Mouse (Mus musculus): ENCODE results near the gene Dagla. TPM values are rescaled to one million over a fixed set of nuclear protein-coding genes. Genes with fewer than 3 reads are reported as not detected.

Dagla gene
- polyA plus RNA-seq, 1 experiment: 5.6 TPM

GRCm38 (mm10) chr19:10271592-10271991 lies 33.1 kb downstream of the Dagla start:
- H3K36me3 ChIP-seq (ENCODE audit: control insufficient read depth, insufficient read depth, low read length): no peaks in the 10 kb centered on the region
- WGBS: 91% methylated on average over 7 of the region's 7 CpGs
- H3K4me1 ChIP-seq (ENCODE audit: control insufficient read depth, insufficient read depth, insufficient read length, low read length): peaks cover 43% of the 10 kb centered on the region
- no peak for TF ChIP-seq CTCF (IDR thresholded peaks at IDR 0.05; ENCODE audit: extremely low read depth, insufficient read length, insufficient replicate concordance, low read depth, low read length)
- no peak for TF ChIP-seq POLR2A (IDR thresholded peaks at IDR 0.05; ENCODE audit: low read depth, low read length)
- no peaks in the 10 kb centered on the region for H3K27me3 ChIP-seq (ENCODE audit: control insufficient read depth, insufficient read depth, low read length)
- H3K27ac ChIP-seq (ENCODE audit: insufficient read depth, low read depth, low read length): no peak overlapping the region
- H3K4me3 ChIP-seq (ENCODE audit: low read depth, low read length): no peak overlapping the region

GRCm38 (mm10) chr19:10270356-10270755 lies 34.3 kb downstream of the Dagla start:
- peaks cover 33% of the 10 kb centered on the region for H3K4me1 ChIP-seq (ENCODE audit: control insufficient read depth, insufficient read depth, insufficient read length, low read length)
- WGBS: 75% methylated on average over 5 of the region's 5 CpGs
- no peaks in the 10 kb centered on the region for H3K36me3 ChIP-seq (ENCODE audit: control insufficient read depth, insufficient read depth, low read length)
- no peaks in the 10 kb centered on the region for H3K27me3 ChIP-seq (ENCODE audit: control insufficient read depth, insufficient read depth, low read length)
- no peak overlapping the region for H3K27ac ChIP-seq (ENCODE audit: insufficient read depth, low read depth, low read length)
- H3K4me3 ChIP-seq (ENCODE audit: low read depth, low read length): no peak overlapping the region
- TF ChIP-seq CTCF (IDR thresholded peaks at IDR 0.05; ENCODE audit: extremely low read depth, insufficient read length, insufficient replicate concordance, low read depth, low read length) (no peak), POLR2A (IDR thresholded peaks at IDR 0.05; ENCODE audit: low read depth, low read length) (no peak)

GRCm38 (mm10) chr19:10268851-10269250 lies 35.8 kb downstream of the Dagla start:
- no peak for TF ChIP-seq CTCF (IDR thresholded peaks at IDR 0.05; ENCODE audit: extremely low read depth, insufficient read length, insufficient replicate concordance, low read depth, low read length)
- TF ChIP-seq POLR2A (IDR thresholded peaks at IDR 0.05; ENCODE audit: low read depth, low read length): no peak
- Histone ChIP-seq H3K4me3 (ENCODE audit: low read depth, low read length) (no peak overlapping the region), H3K36me3 (ENCODE audit: control insufficient read depth, insufficient read depth, low read length) (no peaks in the 10 kb centered on the region), H3K27me3 (ENCODE audit: control insufficient read depth, insufficient read depth, low read length) (no peaks in the 10 kb centered on the region), H3K4me1 (ENCODE audit: control insufficient read depth, insufficient read depth, insufficient read length, low read length) (peaks cover 31% of the 10 kb centered on the region), H3K27ac (ENCODE audit: insufficient read depth, low read depth, low read length) (no peak overlapping the region)
- WGBS: 93% methylated on average over 15 of the region's 15 CpGs

GRCm38 (mm10) chr19:10267953-10268352 lies 36.7 kb downstream of the Dagla start:
- no peaks in the 10 kb centered on the region for H3K27me3 ChIP-seq (ENCODE audit: control insufficient read depth, insufficient read depth, low read length)
- no peak for TF ChIP-seq POLR2A (IDR thresholded peaks at IDR 0.05; ENCODE audit: low read depth, low read length)
- peak; percentile 36; the same call in 1 of the 2 replicates for TF ChIP-seq CTCF (IDR thresholded peaks at IDR 0.05; ENCODE audit: extremely low read depth, insufficient read length, insufficient replicate concordance, low read depth, low read length)
- peaks cover 30% of the 10 kb centered on the region for H3K4me1 ChIP-seq (ENCODE audit: control insufficient read depth, insufficient read depth, insufficient read length, low read length)
- no peak overlapping the region for H3K4me3 ChIP-seq (ENCODE audit: low read depth, low read length)
- no peaks in the 10 kb centered on the region for H3K36me3 ChIP-seq (ENCODE audit: control insufficient read depth, insufficient read depth, low read length)
- no peak overlapping the region for H3K27ac ChIP-seq (ENCODE audit: insufficient read depth, low read depth, low read length)
- 26% methylated on average over 10 of the region's 10 CpGs for WGBS

- H3K4me3 ChIP-seq (ENCODE audit: low read depth, low read length): no peak overlapping the region
- no peaks in the 10 kb centered on the region for H3K36me3 ChIP-seq (ENCODE audit: control insufficient read depth, insufficient read depth, low read length)
- H3K4me1 ChIP-seq (ENCODE audit: control insufficient read depth, insufficient read depth, insufficient read length, low read length): peaks cover 25% of the 10 kb centered on the region
- TF ChIP-seq CTCF (IDR thresholded peaks at IDR 0.05; ENCODE audit: extremely low read depth, insufficient read length, insufficient replicate concordance, low read depth, low read length) (no peak), POLR2A (IDR thresholded peaks at IDR 0.05; ENCODE audit: low read depth, low read length) (no peak)
- 0 out of 2 replicates have a peak overlapping the region, but pooled peaks have one; percentile 23 for H3K27ac ChIP-seq (ENCODE audit: insufficient read depth, low read depth, low read length)
- 61% methylated on average over 15 of the region's 15 CpGs for WGBS
- no peaks in the 10 kb centered on the region for H3K27me3 ChIP-seq (ENCODE audit: control insufficient read depth, insufficient read depth, low read length)
These were observed 37.6 kb downstream of the Dagla start for GRCm38 (mm10) chr19:10267057-10267456.

- no peaks in the 10 kb centered on the region for H3K27me3 ChIP-seq (ENCODE audit: control insufficient read depth, insufficient read depth, low read length)
- H3K36me3 ChIP-seq (ENCODE audit: control insufficient read depth, insufficient read depth, low read length): no peaks in the 10 kb centered on the region
- H3K4me3 ChIP-seq (ENCODE audit: low read depth, low read length): no peak overlapping the region
- H3K4me1 ChIP-seq (ENCODE audit: control insufficient read depth, insufficient read depth, insufficient read length, low read length): peaks cover 25% of the 10 kb centered on the region
- 33% methylated on average over 14 of the region's 14 CpGs for WGBS
- 0 out of 2 replicates have a peak overlapping the region, but pooled peaks have one; percentile 23 for H3K27ac ChIP-seq (ENCODE audit: insufficient read depth, low read depth, low read length)
- TF ChIP-seq POLR2A (IDR thresholded peaks at IDR 0.05; ENCODE audit: low read depth, low read length) (no peak), CTCF (IDR thresholded peaks at IDR 0.05; ENCODE audit: extremely low read depth, insufficient read length, insufficient replicate concordance, low read depth, low read length) (peak; percentile 73; the same call in 1 of the 2 replicates)
These were observed 38.4 kb downstream of the Dagla start for GRCm38 (mm10) chr19:10266196-10266850.

GRCm38 (mm10) chr19:10261369-10261768 lies 43.3 kb downstream of the Dagla start:
- Histone ChIP-seq H3K27ac (ENCODE audit: insufficient read depth, low read depth, low read length) (peak overlapping the region; percentile 46), H3K4me3 (ENCODE audit: low read depth, low read length) (no peak overlapping the region), H3K27me3 (ENCODE audit: control insufficient read depth, insufficient read depth, low read length) (no peaks in the 10 kb centered on the region), H3K36me3 (ENCODE audit: control insufficient read depth, insufficient read depth, low read length) (no peaks in the 10 kb centered on the region), H3K4me1 (ENCODE audit: control insufficient read depth, insufficient read depth, insufficient read length, low read length) (no peaks in the 10 kb centered on the region; the same call in 1 of the 2 replicates)
- WGBS: 31% methylated on average over 7 of the region's 7 CpGs
- TF ChIP-seq CTCF (IDR thresholded peaks at IDR 0.05; ENCODE audit: extremely low read depth, insufficient read length, insufficient replicate concordance, low read depth, low read length): no peak
- no peak for TF ChIP-seq POLR2A (IDR thresholded peaks at IDR 0.05; ENCODE audit: low read depth, low read length)

All from small intestine, adult 2 months (tissue).